Mouse (Mus musculus) hindbrain, embryonic 12.5 days (tissue): ENCODE measurements at regions not wholly inside any gene's neighbourhood (a gene's known extent, or its start where the extent isn't known, plus 50 kb on each side); places are given as distances from the start of the nearest gene placed in this dataset.

Experiments
- ATAC-seq: fragments of 200-750 bp; cut with Nextera tagmentation; 2 replicates; pipeline ENCODE4 v1.8.0; 2017; ENCODE audit warnings: moderate TSS enrichment; ENCODE audit not compliant: low FRiP score
- H3K27ac ChIP-seq: fragments of 300-500 bp; sonication (generic); 2 replicates; pipeline ENCODE4 v1.5.1; 2016; ENCODE audit warnings: mild to moderate bottlenecking
- H3K27me3 ChIP-seq: fragments of 300-500 bp; sonication (generic); 2 replicates; pipeline ENCODE4 v1.6.1; 2016; ENCODE audit warnings: mild to moderate bottlenecking
- H3K36me3 ChIP-seq: fragments of 300-500 bp; sonication (generic); 2 replicates; pipeline ENCODE4 v1.6.1; 2016; ENCODE audit warnings: mild to moderate bottlenecking
- H3K4me1 ChIP-seq: fragments of 300-500 bp; sonication (generic); 2 replicates; pipeline ENCODE4 v1.6.1; 2016
- H3K4me2 ChIP-seq: fragments of 300-500 bp; sonication (generic); replicated peaks from 2 replicates; pipeline ENCODE4 v1.6.1; 2016; ENCODE audit warnings: mild to moderate bottlenecking
- H3K4me3 ChIP-seq: fragments of 300-500 bp; sonication (generic); 2 replicates; pipeline ENCODE4 v1.5.1; 2016; ENCODE audit warnings: mild to moderate bottlenecking
- H3K9ac ChIP-seq: fragments of 300-500 bp; sonication (generic); 2 replicates; pipeline ENCODE4 v1.6.1; 2016; ENCODE audit warnings: mild to moderate bottlenecking, moderate library complexity
- H3K9me3 ChIP-seq: fragments of 300-500 bp; sonication (generic); replicated peaks from 2 replicates; pipeline ENCODE4 v1.6.1; 2016; ENCODE audit warnings: mild to moderate bottlenecking
- WGBS: fragments of 180-500 bp; shearing (Covaris S2); methylation state at CpG from one replicate; pipeline ENCODE4 v1.1.7; 2016; 5-methylcytosine and 5-hydroxymethylcytosine counted together

DNA sequence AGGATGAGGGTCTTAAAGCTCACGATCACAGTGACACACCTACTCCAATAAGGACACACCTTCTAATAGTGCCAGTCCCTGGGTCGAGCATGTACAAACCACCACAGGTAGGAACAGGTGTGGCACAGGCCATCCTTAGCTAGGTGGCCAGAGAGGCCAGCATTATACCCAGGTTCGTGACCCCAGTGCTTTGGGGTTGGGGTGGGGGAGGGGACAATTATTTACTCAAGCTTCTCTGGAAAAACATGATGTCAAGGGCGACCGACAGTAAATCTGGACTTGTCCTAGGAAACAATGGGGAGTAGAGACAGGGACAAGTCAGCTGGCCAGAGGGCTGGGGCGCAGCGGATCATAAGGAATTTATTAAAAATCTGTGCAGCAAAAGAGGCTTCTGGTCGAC is 73.9 kb upstream of the Ptpn1 start:
- Histone ChIP-seq H3K4me1 (peaks cover 9% of the 10 kb centered on the region; the same call in 1 of the 2 replicates), H3K9me3 (no peaks in the 10 kb centered on the region), H3K9ac (no peak overlapping the region), H3K4me3 (no peak overlapping the region), H3K27ac (no peak overlapping the region), H3K4me2 (no peak overlapping the region), H3K27me3 (no peaks in the 10 kb centered on the region), H3K36me3 (no peaks in the 10 kb centered on the region)
- 71% methylated on average over 8 of the region's 8 CpGs for WGBS
- ATAC-seq = no peak

GRCm38 (mm10) chr2:167856920-167857475 is 74.9 kb upstream of the Ptpn1 start:
- H3K4me1 ChIP-seq = peaks cover 9% of the 10 kb centered on the region; the same call in 1 of the 2 replicates
- WGBS = 83% methylated on average over 10 of the region's 10 CpGs
- 0 out of 2 replicates have a peak, but pooled peaks cover 3% of the 10 kb centered on the region for H3K27me3 ChIP-seq
- H3K9ac ChIP-seq = no peak overlapping the region
- no peaks in the 10 kb centered on the region for H3K9me3 ChIP-seq
- no peak overlapping the region for H3K4me3 ChIP-seq
- ATAC-seq = no peak
- H3K27ac ChIP-seq = no peak overlapping the region
- no peaks in the 10 kb centered on the region for H3K36me3 ChIP-seq
- no peak overlapping the region for H3K4me2 ChIP-seq

DNA sequence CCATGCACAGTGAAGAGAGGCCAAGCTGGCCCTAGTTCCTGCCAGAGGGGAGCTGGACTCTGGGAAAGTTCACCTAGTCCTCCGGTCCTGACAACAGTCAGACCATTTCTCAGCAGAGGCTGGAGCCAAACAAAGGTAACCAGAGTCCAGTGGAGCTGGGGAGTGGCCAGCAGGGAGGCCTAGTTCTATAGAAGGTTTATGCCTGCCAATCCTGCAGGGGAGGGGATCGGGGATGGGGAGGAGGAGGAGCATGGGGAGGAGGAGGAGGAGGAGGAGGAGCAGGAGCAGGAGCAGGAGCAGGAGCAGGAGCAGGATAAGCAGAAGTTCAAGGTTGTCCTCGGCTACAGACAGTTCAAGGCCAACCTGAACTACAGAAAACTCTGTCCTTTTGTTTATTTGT is 75.8 kb upstream of the Ptpn1 start:
- Histone ChIP-seq H3K27ac (no peak overlapping the region), H3K9ac (no peak overlapping the region), H3K27me3 (0 out of 2 replicates have a peak, but pooled peaks cover 3% of the 10 kb centered on the region), H3K9me3 (no peaks in the 10 kb centered on the region), H3K4me1 (peaks cover 16% of the 10 kb centered on the region), H3K36me3 (no peaks in the 10 kb centered on the region), H3K4me3 (no peak overlapping the region), H3K4me2 (no peak overlapping the region)
- WGBS = 61% methylated on average over 3 of the region's 3 CpGs
- ATAC-seq = no peak

DNA sequence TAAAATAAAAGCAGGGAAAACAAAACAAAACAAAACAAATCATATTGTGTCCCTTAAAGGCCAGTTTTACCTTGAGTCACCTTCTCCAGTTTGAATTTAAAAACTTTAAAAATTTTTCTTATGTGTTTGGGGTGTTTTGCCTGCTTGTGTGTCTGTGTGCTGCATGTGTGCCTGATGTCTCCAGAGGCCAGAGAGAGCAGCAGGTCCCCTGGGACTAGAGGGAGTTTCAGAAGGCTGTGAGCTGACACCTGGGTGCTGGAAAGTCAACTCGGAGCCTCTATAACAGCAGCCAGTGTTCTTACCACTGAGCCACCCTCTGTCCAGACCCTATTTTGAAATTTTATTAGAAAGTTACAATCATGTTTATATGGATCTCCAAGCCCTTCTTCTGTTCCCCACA is 77.8 kb upstream of the Ptpn1 start:
- Histone ChIP-seq H3K27me3 (0 out of 2 replicates have a peak, but pooled peaks cover 3% of the 10 kb centered on the region), H3K4me2 (no peak overlapping the region), H3K4me1 (peaks cover 10% of the 10 kb centered on the region), H3K4me3 (no peak overlapping the region), H3K9ac (no peak overlapping the region), H3K36me3 (no peaks in the 10 kb centered on the region), H3K9me3 (no peaks in the 10 kb centered on the region), H3K27ac (no peak overlapping the region)
- ATAC-seq = no peak
- 78% methylated on average over 1 of the region's 1 CpGs for whole genome bisulfite sequencing

DNA sequence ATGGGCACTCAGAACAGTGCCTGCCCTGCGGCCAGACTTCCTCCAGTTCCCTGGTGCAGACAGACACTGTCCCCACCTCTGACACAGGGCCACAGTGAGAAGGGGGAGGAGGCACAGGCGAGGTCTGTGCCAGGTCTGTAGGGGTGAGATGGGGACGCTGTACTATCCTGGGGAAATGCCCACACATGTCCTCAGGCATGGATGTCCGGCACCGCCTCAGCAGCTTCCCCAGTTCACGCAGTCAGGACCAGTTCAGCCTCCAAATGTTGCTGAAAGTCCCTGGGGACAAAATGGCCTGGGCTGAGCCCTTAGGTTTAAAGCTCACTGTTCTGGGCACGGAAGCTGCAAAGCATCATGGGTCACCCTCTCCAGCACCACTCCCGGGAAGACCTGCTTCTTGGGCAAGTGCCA is 78.4 kb upstream of the Ptpn1 start:
- Histone ChIP-seq H3K36me3 (no peaks in the 10 kb centered on the region), H3K9ac (no peak overlapping the region), H3K9me3 (no peaks in the 10 kb centered on the region), H3K4me1 (peaks cover 10% of the 10 kb centered on the region), H3K27me3 (0 out of 2 replicates have a peak, but pooled peaks cover 3% of the 10 kb centered on the region), H3K27ac (no peak overlapping the region), H3K4me3 (no peak overlapping the region), H3K4me2 (no peak overlapping the region)
- no peak for ATAC-seq
- whole genome bisulfite sequencing = 71% methylated on average over 8 of the region's 8 CpGs

- Histone ChIP-seq H3K9me3 (no peaks in the 10 kb centered on the region), H3K9ac (no peak overlapping the region), H3K27ac (no peak overlapping the region), H3K36me3 (no peaks in the 10 kb centered on the region), H3K4me2 (no peak overlapping the region), H3K4me1 (peaks cover 10% of the 10 kb centered on the region), H3K27me3 (0 out of 2 replicates have a peak, but pooled peaks cover 3% of the 10 kb centered on the region), H3K4me3 (no peak overlapping the region)
- WGBS = 71% methylated on average over 9 of the region's 9 CpGs
- ATAC-seq = no peak
Observed at GRCm38 (mm10) chr2:167852582-167852981, 79.3 kb upstream of the Ptpn1 start.

DNA sequence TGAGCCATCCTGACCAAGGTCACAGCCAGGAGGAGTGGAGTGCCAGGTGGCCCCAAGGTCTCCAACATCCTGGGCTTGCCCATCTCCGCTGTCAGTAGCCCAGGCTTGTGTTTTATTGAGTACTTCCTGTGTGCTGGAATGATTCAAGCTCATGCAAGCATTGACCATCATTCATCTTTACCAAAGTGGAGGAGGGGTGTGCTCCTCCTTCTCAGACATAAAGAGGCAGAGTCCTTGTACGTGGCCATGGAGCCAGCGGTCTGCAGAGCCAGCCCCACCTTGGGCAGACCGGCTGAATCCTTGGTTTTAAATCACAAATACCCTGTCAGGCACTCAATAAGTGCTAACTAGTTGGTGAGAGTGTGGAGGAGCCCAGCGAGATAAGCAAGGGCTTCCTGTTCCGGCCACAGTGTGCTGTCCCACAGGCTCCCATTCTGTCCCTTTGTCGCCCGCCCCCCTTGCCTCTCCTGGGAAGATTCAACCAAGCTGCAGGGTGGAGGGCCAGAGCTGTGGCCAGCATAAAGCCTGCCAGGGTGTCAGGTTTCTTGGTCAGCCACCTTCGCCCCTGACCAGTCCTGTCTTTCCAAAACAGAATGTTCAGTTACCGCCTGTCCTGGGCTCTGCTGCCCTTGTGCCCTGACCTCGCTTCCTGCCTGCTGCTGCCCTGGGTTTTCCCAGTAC is 80.5 kb upstream of the Ptpn1 start:
- H3K9ac ChIP-seq = no peak overlapping the region
- H3K9me3 ChIP-seq = no peaks in the 10 kb centered on the region
- H3K27ac ChIP-seq = no peak overlapping the region
- H3K4me2 ChIP-seq = no peak overlapping the region
- H3K36me3 ChIP-seq = no peaks in the 10 kb centered on the region
- H3K4me1 ChIP-seq = peaks cover 10% of the 10 kb centered on the region
- 35% methylated on average over 11 of the region's 11 CpGs for WGBS
- 0 out of 2 replicates have a peak, but pooled peaks cover 3% of the 10 kb centered on the region for H3K27me3 ChIP-seq
- ATAC-seq = no peak
- H3K4me3 ChIP-seq = no peak overlapping the region

- Histone ChIP-seq H3K9ac (no peak overlapping the region), H3K27me3 (0 out of 2 replicates have a peak, but pooled peaks cover 3% of the 10 kb centered on the region), H3K4me1 (peaks cover 10% of the 10 kb centered on the region), H3K4me3 (no peak overlapping the region), H3K4me2 (no peak overlapping the region), H3K27ac (no peak overlapping the region), H3K36me3 (no peaks in the 10 kb centered on the region), H3K9me3 (no peaks in the 10 kb centered on the region)
- no peak for ATAC-seq
- 88% methylated on average over 10 of the region's 10 CpGs for WGBS
Observed at GRCm38 (mm10) chr2:167849999-167850552, 81.8 kb upstream of the Ptpn1 start.

GRCm38 (mm10) chr2:167848468-167849440 is 83.1 kb upstream of the Ptpn1 start:
- Histone ChIP-seq H3K4me2 (no peak overlapping the region), H3K36me3 (no peaks in the 10 kb centered on the region), H3K9me3 (no peaks in the 10 kb centered on the region), H3K9ac (no peak overlapping the region), H3K27ac (no peak overlapping the region), H3K4me1 (peaks cover 12% of the 10 kb centered on the region), H3K27me3 (0 out of 2 replicates have a peak, but pooled peaks cover 3% of the 10 kb centered on the region), H3K4me3 (no peak overlapping the region)
- WGBS = 74% methylated on average over 7 of the region's 7 CpGs
- ATAC-seq = no peak

- no peak overlapping the region for H3K27ac ChIP-seq
- H3K4me3 ChIP-seq = no peak overlapping the region
- no peak for ATAC-seq
- H3K36me3 ChIP-seq = no peaks in the 10 kb centered on the region
- peaks cover 15% of the 10 kb centered on the region for H3K4me1 ChIP-seq
- no peaks in the 10 kb centered on the region for H3K9me3 ChIP-seq
- 0 out of 2 replicates have a peak, but pooled peaks cover 2% of the 10 kb centered on the region for H3K27me3 ChIP-seq
- no peak overlapping the region for H3K9ac ChIP-seq
- no peak overlapping the region for H3K4me2 ChIP-seq
- WGBS = 85% methylated on average over 12 of the region's 12 CpGs
Observed at GRCm38 (mm10) chr2:167847281-167848077, 84.4 kb upstream of the Ptpn1 start.

GRCm38 (mm10) chr2:167845370-167845769 is 86.5 kb upstream of the Ptpn1 start:
- H3K27ac ChIP-seq = no peak overlapping the region
- H3K36me3 ChIP-seq = no peaks in the 10 kb centered on the region
- H3K9me3 ChIP-seq = no peaks in the 10 kb centered on the region
- no peak overlapping the region for H3K4me2 ChIP-seq
- no peak overlapping the region for H3K4me3 ChIP-seq
- 0 out of 2 replicates have a peak, but pooled peaks cover 6% of the 10 kb centered on the region for H3K27me3 ChIP-seq
- ATAC-seq = no peak
- H3K4me1 ChIP-seq = peaks cover 14% of the 10 kb centered on the region
- 88% methylated on average over 5 of the region's 5 CpGs for WGBS
- no peak overlapping the region for H3K9ac ChIP-seq
